Mouse (Mus musculus) olfactory bulb, adult 2 months (tissue): ENCODE measurements around the gene Padi4.

ENCODE experiments used
- CTCF ChIP-seq: fragments of 200-500 bp; IDR thresholded peaks from 2 replicates; pipeline ENCODE4 v1.5.1; 2012; ENCODE audit warnings: low read depth, mild to moderate bottlenecking, low read length, moderate library complexity; ENCODE audit not compliant: insufficient read depth
- POLR2A ChIP-seq: fragments of 200-500 bp; IDR thresholded peaks from 2 replicates; pipeline ENCODE4 v1.6.1; 2012; ENCODE audit warnings: mild to moderate bottlenecking, low read depth, low read length, moderate library complexity; ENCODE audit not compliant: insufficient read depth

DNA sequence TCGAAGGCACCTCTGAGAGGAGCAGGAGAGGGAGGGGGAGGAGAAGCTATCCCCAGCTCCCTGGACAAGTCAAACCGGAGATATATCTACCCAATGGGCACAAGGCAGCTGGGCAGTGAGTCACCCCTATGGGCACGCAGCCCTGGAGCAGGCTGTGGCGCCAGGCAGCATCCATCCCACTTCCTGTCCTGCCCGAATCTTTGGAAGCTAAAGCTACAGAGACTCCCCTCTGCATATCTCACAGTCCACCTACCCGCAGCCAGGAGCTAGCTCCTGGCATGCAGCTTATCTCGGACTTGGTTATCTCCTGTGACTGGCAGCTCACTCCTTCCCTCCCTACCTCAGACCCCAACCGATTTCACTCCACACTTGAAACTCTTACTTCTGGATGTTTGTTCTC is 35.1 kb upstream of the Padi4 start:
- TF ChIP-seq CTCF (no peak), POLR2A (no peak)
